Mouse (Mus musculus) adrenal gland, postnatal 4 days (tissue): ENCODE measurements around the gene Cbarp. TPM values are rescaled to one million over a fixed set of nuclear protein-coding genes. Genes with fewer than 3 reads are reported as not detected.

Source experiments
- DNase-seq, 2 experiments: peaks; one replicate each; pipeline ENCODE4 v3.0.0; 2021 to 2022; ENCODE audit warnings: low spot score in 2 of 2, mixed read lengths in 2 of 2
- long read RNA-seq, 2 experiments: library from polyadenylated mRNA; stranded (forward); transcript quantifications; one replicate each; pipeline ENCODE4 v2.0.0; 2021
- total RNA-seq, 2 experiments: library from RNA; stranded (reverse); gene quantifications; 2 replicates each; pipeline ENCODE4 v1.2.3; 2021

Cbarp gene
- 10 to 100 TPM; 49.1 to 72.7 TPM for total RNA-seq
- long read RNA-seq, experiment 1, transcript Cbarp-212 (11 exons, 3,175 nt), result major isoform, 7 of 23 reads
- long read RNA-seq, experiment 1, partial matches to known transcripts, result 9 of 23 reads
- long read RNA-seq, experiment 1, other reads (novel, unspliced or antisense), result 6 of 23 reads
- long read RNA-seq, experiment 2, transcript Cbarp-212 (11 exons, 3,175 nt), result major isoform, 15 of 50 reads
- long read RNA-seq, experiment 2, partial matches to known transcripts, result 11 of 50 reads
- long read RNA-seq, experiment 2, other reads (novel, unspliced or antisense), result 23 of 50 reads

- DNase-seq, result no peak
Observed at GRCm38 (mm10) chr10:80140666-80141035, at the start of gene Cbarp. Cbarp (minus strand) TSS chr10:80140835.

- no peak for DNase-seq
Observed at GRCm38 (mm10) chr10:80189999-80190398, 49.4 kb upstream of the Cbarp start.

- no peak for DNase-seq
Observed at GRCm38 (mm10) chr10:80188453-80189024, 47.9 kb upstream of the Cbarp start.

DNA sequence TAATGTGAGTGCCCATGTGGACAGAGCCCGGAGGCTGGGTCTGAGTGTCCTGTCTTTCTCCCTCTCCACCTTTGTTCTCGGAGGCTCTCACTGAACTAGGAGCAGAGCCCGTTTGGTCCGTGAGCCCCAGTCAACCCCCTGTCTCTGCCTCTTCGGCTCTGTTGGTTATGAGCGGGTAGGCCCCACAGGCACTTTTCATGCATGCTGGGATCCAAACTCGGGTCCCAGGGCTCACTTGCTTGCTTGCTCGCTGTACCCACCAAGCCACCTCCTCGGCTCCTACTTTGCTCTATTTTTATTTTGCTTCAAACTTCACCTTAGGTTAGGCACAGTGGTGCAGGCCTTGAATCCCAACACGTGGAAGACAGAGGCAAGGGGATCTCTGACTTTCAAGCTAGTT lies 47.1 kb upstream of the Cbarp start:
- no peak for DNase-seq

GRCm38 (mm10) chr10:80186649-80187048 lies 46.0 kb upstream of the Cbarp start:
- no peak for DNase-seq

- DNase-seq, result no peak
Observed at GRCm38 (mm10) chr10:80182547-80182946, 41.9 kb upstream of the Cbarp start.

- DNase-seq, result no peak
Observed at GRCm38 (mm10) chr10:80180823-80181222, 40.2 kb upstream of the Cbarp start.

GRCm38 (mm10) chr10:80180288-80180687 lies 39.7 kb upstream of the Cbarp start:
- DNase-seq, result no peak

DNA sequence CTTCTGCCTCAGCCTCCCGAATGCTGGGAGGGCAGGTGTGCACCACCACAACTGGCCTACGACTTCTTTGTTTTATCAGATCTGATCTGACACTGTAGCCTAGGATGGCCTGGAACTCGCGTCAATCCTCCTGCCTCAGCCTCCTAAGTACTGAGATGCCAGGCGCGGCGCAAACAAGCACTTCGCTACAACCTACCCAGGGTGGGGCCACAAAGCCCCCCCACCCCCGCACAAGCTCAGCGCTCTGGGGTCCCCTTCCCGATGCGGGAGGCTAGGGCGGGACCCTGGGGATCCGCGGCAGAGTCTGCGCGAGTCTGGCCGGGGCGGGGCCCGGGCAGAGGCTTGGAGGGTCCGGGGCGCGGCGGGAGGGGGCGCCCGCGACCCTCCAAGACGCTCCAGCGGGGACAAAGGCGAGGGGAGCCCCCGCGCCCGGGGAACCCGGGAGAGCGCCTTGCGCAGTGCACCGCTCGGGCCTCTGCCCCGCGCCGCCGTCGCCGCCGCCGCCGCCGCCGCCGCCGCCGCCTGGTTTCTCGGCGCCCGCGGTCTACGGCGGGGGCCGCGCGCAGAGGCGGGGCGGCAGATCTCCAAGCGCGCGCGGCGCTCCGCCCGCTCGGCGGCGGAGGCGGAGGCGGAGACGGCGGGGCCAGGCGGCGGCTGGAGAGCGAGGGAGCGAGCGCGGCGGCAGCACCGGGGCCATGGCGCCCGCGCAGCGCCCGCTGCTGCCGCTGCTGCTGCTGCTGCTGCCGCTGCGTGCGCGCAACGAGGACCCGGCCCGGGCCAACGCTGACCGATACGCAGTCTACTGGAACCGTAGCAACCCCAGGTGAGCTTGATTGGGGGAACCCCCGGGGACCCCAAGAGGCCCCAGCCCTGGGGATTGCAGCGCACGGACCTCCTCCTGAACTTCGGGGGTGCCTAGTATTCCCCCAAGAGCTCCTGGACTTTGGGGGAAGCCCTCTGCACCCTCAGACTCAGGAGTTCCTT lies 38.7 kb upstream of the Cbarp start, which contains the start of gene Efna2:
Efna2 (plus strand) TSS at position 415 of the 984 bp plus-strand sequence.
- DNase-seq, result no peak

GRCm38 (mm10) chr10:80177441-80178279 lies 37.0 kb upstream of the Cbarp start:
- no peak for DNase-seq

DNA sequence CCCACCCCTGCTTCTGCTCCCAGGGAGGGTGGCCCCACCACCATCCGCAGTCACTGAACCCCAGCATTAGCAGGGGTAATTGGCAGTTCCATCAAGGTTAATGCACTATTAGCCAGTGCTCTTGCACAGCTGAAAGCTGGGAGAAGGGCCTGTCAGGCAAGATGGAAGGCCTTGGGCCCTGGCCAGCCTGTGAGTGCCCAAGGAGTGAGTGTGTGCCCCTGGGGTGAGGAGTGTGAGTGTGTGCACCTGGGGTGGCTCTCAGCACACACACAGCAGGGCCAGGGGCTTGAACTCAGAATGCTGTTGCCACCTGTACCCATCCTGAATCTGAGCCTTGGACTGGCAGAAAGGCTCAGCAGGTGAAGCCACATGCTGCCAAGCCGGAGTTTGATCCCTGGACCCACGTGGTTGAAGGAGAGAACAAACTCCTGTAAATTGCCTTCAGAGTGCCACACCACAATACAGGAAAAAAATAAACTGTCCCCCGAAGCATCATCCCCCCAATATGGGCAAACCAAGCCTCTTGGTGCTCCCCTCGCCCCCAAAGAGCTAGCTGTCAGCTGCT lies 35.7 kb upstream of the Cbarp start:
- no peak for DNase-seq

DNA sequence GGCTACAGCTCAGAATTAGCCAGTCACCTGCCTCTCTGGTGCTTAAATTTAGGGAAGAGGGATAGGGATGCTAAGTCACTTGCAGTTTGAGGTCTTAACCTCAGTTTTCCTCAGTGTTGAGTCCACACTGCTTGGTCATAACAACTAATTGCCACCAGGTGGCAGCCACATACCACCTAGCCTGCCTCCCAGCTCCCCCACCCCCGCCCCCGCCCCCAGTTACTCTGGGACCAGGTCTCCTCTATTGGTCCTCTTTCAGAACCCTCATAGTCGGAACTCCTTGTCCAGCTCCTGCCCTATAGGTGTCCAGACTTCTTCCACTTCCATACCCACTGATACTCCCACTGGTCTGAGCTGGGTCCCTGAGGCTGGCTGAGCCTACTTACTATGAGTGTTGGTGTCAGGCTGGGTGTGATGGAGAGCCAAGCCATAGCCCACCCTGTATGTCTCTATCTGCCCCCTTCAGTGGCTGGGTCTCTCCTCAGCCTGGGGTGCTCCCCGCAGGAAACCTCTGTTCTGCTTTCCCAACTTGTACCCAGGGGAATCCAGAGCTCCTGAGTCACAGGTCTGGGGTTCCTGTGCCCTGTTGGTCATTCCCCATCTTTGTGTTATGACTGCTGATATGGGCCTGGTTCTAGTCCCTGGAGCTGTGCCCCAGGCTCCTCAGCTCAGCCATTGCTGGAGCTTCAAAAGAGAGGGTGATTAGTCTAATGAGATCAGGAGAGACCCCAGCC lies 35.1 kb upstream of the Cbarp start:
- no peak for DNase-seq

DNA sequence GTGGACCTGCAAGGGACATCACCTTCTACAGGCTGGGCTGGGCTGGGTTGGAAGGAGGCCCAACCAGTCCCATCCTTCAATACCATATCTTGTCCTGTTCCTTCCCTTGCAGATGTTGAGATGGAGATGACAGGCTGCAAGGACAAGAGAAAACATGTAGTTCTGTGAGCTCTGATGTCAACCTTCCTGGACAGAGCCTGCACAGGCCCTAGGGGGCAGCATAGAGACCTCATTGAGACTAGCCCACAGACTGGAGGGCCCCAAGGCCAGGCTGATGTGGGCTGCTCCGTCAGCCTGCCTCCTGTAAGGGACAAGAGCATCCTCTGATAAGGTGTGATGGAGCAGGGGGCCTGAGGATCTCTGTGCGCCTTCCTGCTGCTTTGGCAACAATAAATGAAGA lies 34.1 kb upstream of the Cbarp start:
- DNase-seq, result no peak

DNA sequence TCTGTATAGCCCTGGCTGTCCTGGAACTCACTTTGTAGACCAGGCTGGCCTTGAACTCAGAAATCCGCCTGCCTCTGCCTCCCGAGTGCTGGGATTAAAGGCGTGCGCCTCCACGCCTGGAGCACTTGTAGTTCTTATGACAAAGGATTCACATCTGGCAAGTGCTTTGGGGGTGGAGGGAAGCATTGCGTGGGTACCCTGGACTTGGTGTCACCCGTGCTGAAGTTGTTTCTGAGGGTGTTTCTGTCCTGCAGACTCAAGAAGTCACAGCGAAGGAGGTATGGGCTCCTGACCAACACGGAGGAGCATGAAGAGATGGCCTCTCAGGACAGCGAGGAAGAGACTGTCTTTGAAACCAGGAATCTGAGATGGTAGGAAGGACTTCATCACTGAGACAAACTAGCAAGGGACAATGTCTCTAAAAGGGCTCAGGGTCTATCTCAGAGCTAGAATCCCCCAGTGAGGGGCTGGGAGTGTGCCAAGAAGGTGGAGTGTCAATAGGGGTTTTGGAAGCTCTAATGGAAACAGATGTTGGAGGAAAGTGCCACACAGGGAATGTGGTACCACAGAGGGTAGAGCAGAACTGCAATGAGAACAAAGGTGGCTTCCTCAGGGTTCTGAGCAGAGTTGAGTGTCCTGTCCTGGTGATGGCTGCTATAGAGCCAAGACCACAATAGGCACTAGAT lies 33.5 kb upstream of the Cbarp start:
- no peak for DNase-seq

DNA sequence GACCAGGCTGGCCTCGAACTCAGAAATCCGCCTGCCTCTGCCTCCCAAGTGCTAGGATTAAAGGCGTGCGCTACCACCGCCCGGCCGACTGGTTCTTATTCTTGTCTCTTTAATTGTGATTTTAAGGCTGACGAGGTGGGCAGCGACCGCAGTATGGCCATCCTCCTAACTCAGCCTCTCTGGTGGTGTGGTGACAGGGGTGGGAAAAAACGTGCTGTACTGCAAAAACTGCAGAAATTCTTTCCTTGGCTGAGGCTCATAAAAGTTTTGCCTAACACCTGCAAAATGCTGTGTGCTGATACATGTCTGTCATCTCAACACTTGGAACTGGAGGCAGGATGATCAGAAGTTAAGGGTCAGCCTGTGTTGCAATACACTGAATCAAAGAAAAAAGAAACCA lies 32.7 kb upstream of the Cbarp start:
- no peak for DNase-seq

GRCm38 (mm10) chr10:80172527-80173292 lies 32.1 kb upstream of the Cbarp start, which contains the start of gene 1600002K03Rik:
1600002K03Rik (plus strand) TSS chr10:80172944.
- peak in 1 of 2 experiments; percentile 85 for DNase-seq

DNA sequence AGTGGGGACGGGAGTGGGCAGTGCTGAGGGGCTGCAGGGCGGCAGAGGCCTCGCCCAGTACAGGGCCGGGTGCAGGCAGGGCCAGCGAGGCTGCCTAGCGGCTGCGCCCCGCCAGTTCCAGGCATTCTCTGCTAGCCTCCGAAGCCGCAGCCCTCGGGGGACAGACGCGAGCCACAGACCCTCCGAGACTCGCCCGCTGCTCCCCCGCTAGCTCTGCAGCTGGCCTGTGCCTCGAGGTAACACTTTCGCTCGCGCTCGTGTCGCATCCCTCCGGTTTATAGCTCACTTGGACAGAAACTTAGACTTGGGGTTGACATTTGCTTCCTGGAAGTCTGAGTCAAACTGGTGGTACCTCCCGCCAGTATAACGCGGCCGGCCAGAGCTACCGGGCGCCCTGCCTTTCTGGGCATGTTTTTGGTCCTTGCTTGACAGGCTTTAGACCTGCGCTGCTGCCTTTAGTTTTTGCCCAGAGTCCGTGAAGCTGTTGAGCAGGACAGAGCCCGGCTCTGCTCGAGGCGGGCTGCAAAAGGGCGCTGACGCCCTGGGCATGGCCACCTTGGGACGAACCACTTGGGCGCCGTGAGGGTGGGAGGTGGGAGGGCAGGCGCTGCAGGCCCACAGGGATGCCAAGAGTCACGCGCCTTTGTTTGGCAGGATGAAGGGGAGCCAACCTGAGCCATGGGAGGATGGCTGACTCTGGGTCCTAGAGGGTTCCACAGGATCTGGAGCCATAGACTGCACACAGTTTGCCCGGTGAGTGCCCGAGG lies 31.3 kb upstream of the Cbarp start:
- DNase-seq, result no peak

DNA sequence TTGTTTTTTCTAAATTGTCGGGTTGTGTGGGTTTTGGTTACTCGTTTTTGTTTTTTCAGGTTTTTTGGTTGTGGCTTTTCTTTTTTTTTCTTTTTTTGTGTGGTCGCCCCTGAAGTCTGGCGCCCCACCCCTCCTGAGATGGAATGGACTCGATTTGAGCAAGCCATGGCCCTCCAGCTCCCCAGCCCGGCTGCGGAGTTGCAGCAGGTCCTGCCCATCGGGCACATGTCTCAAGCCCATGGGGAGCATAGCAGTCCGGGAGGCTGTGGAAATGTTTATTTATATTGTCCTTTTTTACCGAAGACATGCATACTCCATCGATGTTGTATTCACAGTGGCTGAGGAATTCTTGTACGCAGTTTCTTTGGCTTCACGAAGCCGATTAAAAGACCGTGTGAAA lies 30.6 kb upstream of the Cbarp start:
- no peak for DNase-seq
